Mouse (Mus musculus) limb, embryonic 12.5 days (tissue): ENCODE measurements at regions not wholly inside any gene's neighbourhood (a gene's known extent, or its start where the extent isn't known, plus 50 kb on each side); places are given as distances from the start of the nearest gene placed in this dataset.

Experiments used
- ATAC-seq: fragments of 200-750 bp; cut with Nextera tagmentation; 2 replicates; pipeline ENCODE4 v1.8.0; 2017; ENCODE audit warnings: low read depth, moderate TSS enrichment; ENCODE audit not compliant: insufficient number of reproducible peaks, insufficient read depth, low FRiP score, low TSS enrichment
- H3K27ac ChIP-seq: fragments of 300-500 bp; sonication (generic); 2 replicates; pipeline ENCODE4 v1.5.1; 2016; ENCODE audit warnings: mild to moderate bottlenecking, moderate library complexity
- H3K27me3 ChIP-seq: fragments of 300-500 bp; sonication (generic); 2 replicates; pipeline ENCODE4 v1.6.1; 2016; ENCODE audit warnings: mild to moderate bottlenecking, moderate library complexity
- H3K36me3 ChIP-seq: fragments of 300-500 bp; sonication (generic); 2 replicates; pipeline ENCODE4 v1.6.1; 2016; ENCODE audit warnings: mild to moderate bottlenecking, moderate library complexity
- H3K4me1 ChIP-seq: fragments of 300-500 bp; sonication (generic); replicated peaks from 2 replicates; pipeline ENCODE4 v1.6.1; 2016
- H3K4me2 ChIP-seq: fragments of 300-500 bp; sonication (generic); 2 replicates; pipeline ENCODE4 v1.6.1; 2016; ENCODE audit warnings: mild to moderate bottlenecking, moderate library complexity
- H3K4me3 ChIP-seq: fragments of 300-500 bp; sonication (generic); replicated peaks from 2 replicates; pipeline ENCODE4 v1.5.1; 2016; ENCODE audit warnings: mild to moderate bottlenecking
- H3K9ac ChIP-seq: fragments of 300-500 bp; sonication (generic); replicated peaks from 2 replicates; pipeline ENCODE4 v1.6.1; 2016; ENCODE audit warnings: mild to moderate bottlenecking, moderate library complexity
- H3K9me3 ChIP-seq: fragments of 300-500 bp; sonication (generic); 2 replicates; pipeline ENCODE4 v1.6.1; 2016; ENCODE audit warnings: mild to moderate bottlenecking, moderate library complexity
- WGBS: fragments of 180-500 bp; shearing (Covaris S2); methylation state at CpG from one replicate; pipeline ENCODE4 v1.1.7; 2016; 5-methylcytosine and 5-hydroxymethylcytosine counted together

- H3K9me3 ChIP-seq: no peaks in the 10 kb centered on the region
- WGBS: 81% methylated on average over 14 of the region's 14 CpGs
- ATAC-seq: no peak
Measured at GRCm38 (mm10) chr17:47064592-47065306, 54.4 kb upstream of the Ubr2 start.

GRCm38 (mm10) chr17:47064006-47064405 lies 53.6 kb upstream of the Ubr2 start:
- ATAC-seq: no peak
- Histone ChIP-seq H3K4me3 (no peak overlapping the region), H3K27ac (no peak overlapping the region), H3K9ac (no peak overlapping the region), H3K4me1 (no peaks in the 10 kb centered on the region), H3K36me3 (no peaks in the 10 kb centered on the region), H3K4me2 (no peak overlapping the region), H3K9me3 (no peaks in the 10 kb centered on the region), H3K27me3 (no peaks in the 10 kb centered on the region)
- WGBS: 91% methylated on average over 4 of the region's 4 CpGs

More at GRCm38 (mm10) chr17:47064592-47065306, 54.4 kb upstream of the Ubr2 start:
- Histone ChIP-seq H3K4me1 (no peaks in the 10 kb centered on the region), H3K4me3 (no peak overlapping the region), H3K9ac (no peak overlapping the region), H3K27me3 (no peaks in the 10 kb centered on the region), H3K36me3 (no peaks in the 10 kb centered on the region), H3K4me2 (no peak overlapping the region), H3K27ac (no peak overlapping the region)

- H3K4me1 ChIP-seq: no peaks in the 10 kb centered on the region
- no peak for ATAC-seq
- WGBS: 77% methylated on average over 8 of the region's 8 CpGs
Measured at GRCm38 (mm10) chr17:47061031-47061620, 50.8 kb upstream of the Ubr2 start.

More at GRCm38 (mm10) chr17:47061031-47061620, 50.8 kb upstream of the Ubr2 start:
- Histone ChIP-seq H3K9ac (no peak overlapping the region), H3K27ac (no peak overlapping the region), H3K4me2 (no peak overlapping the region), H3K9me3 (peaks cover 7% of the 10 kb centered on the region), H3K27me3 (no peaks in the 10 kb centered on the region), H3K36me3 (no peaks in the 10 kb centered on the region), H3K4me3 (no peak overlapping the region)
